Mouse (Mus musculus): ENCODE measurements around the gene Acads. TPM values are rescaled to one million over a fixed set of nuclear protein-coding genes. Genes with fewer than 3 reads are reported as not detected.

Acads gene
- polyA plus RNA-seq, 1 experiment from 2014 or later: 113 TPM

DNA sequence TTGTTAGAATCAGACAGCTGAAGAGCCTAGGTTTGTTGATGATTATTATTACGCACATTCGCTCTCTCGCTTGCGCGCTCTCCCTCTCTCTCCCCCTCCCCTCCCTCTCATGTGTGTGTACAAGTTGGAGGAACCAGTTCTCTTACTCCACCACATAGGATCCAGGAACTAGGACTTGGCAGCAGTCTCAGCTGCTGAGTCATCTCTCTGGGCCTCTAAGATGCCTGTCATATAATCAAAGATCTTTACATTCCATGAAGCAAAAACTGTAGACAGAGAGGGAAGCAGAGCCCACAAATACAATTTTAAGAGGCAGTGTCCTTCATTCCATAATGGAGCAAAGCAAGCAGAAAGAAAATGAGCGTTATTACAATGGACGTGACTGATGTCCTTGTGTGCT, 47.0 kb downstream of the Acads start:
- TF ChIP-seq CTCF (IDR thresholded peaks at IDR 0.05; ENCODE audit: low read depth): no peak
- Histone ChIP-seq H3K27ac (ENCODE audit: low read depth, low read length) (0 out of 2 replicates have a peak overlapping the region, but pooled peaks have one; percentile 5), H3K4me3 (ENCODE audit: low read depth, low read length) (no peak overlapping the region), H3K9me3 (ENCODE audit: control insufficient read depth) (no peaks in the 10 kb centered on the region), H3K4me2 (replicated peaks; ENCODE audit: low read depth) (no peak overlapping the region), H3K27me3 (replicated peaks; ENCODE audit: control insufficient read depth, insufficient read depth, low read length) (no peaks in the 10 kb centered on the region), H3K9ac (ENCODE audit: low read depth, low read length) (no peak overlapping the region), H3K4me1 (replicated peaks; ENCODE audit: control insufficient read depth, insufficient read depth, low read length) (peaks cover 4% of the 10 kb centered on the region; the same call in 1 of the 2 replicates), H3K36me3 (ENCODE audit: control insufficient read depth, insufficient read depth) (peaks cover 9% of the 10 kb centered on the region; the same call in 1 of the 2 replicates)
- WGBS: 25% methylated on average over 7 of the region's 7 CpGs
- no peak for ATAC-seq

DNA sequence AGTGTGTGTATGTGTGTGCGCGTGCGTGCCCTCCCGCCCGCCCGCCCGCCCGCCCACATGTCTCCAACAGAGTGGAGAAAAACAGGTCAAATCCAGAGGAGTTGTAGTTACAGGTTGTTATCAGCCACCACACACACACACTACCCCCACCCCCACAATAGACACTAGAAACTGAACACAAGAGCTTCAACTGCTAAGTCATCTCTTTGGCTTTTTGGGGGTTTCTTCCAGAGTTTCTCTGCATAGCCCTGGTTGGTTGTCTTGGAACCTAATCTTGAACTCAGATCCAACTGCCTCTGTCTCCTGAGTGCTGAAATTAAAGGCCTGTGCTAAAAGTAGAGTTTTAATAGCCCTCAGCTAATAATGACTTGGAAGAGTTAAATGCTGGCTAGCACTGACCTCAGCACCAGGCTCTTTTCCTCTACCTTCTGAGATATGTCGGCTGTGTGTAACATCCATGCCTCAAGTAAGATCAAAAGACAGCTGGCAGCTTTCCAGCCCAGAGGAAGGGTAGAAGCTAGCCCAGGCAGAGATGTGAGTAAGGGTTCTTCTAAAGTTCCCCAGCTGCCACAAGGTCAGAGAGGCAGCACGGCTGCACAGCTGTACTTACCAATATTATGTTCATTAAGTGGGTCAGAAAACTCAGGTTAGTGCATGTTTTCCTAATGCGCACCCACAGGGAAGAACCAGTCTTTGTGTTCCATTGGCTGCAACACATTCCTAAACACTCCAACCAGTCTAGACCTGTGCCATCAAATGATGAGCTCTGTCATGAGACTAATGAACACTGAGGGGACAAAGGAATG, 47.8 kb downstream of the Acads start:
- Histone ChIP-seq H3K4me3 (ENCODE audit: low read depth, low read length) (no peak overlapping the region), H3K4me2 (replicated peaks; ENCODE audit: low read depth) (no peak overlapping the region), H3K27ac (ENCODE audit: low read depth, low read length) (no peak overlapping the region), H3K4me1 (replicated peaks; ENCODE audit: control insufficient read depth, insufficient read depth, low read length) (peaks cover 4% of the 10 kb centered on the region; the same call in 1 of the 2 replicates), H3K27me3 (replicated peaks; ENCODE audit: control insufficient read depth, insufficient read depth, low read length) (no peaks in the 10 kb centered on the region), H3K9me3 (ENCODE audit: control insufficient read depth) (no peaks in the 10 kb centered on the region), H3K36me3 (ENCODE audit: control insufficient read depth, insufficient read depth) (peaks cover 9% of the 10 kb centered on the region; the same call in 1 of the 2 replicates), H3K9ac (ENCODE audit: low read depth, low read length) (no peak overlapping the region)
- WGBS: 81% methylated on average over 11 of the region's 11 CpGs
- ATAC-seq: no peak
- no peak for TF ChIP-seq CTCF (IDR thresholded peaks at IDR 0.05; ENCODE audit: low read depth)

DNA sequence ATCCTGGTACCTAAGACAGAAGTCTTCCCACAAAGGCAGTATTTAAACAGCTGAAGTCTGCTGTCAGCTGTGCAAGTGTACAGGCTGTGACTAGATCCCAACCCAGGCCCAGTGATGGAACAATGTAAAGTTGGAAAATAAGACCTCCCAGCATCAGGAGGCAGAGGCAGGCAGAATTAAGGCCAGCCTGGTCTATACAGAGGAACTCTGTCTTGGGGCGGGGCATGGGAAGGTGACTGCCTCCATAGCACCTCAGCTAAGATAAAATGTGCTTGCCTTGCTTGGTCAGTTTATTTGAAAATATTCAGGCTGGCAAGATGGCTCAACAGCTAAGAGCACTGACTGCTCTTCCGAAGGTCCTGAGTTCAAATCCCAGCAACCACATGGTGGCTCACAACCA, 48.7 kb downstream of the Acads start:
- Histone ChIP-seq H3K27me3 (replicated peaks; ENCODE audit: control insufficient read depth, insufficient read depth, low read length) (no peaks in the 10 kb centered on the region), H3K9ac (ENCODE audit: low read depth, low read length) (no peak overlapping the region), H3K27ac (ENCODE audit: low read depth, low read length) (no peak overlapping the region), H3K4me2 (replicated peaks; ENCODE audit: low read depth) (no peak overlapping the region), H3K9me3 (ENCODE audit: control insufficient read depth) (no peaks in the 10 kb centered on the region), H3K4me1 (replicated peaks; ENCODE audit: control insufficient read depth, insufficient read depth, low read length) (peaks cover 4% of the 10 kb centered on the region; the same call in 1 of the 2 replicates), H3K4me3 (ENCODE audit: low read depth, low read length) (no peak overlapping the region), H3K36me3 (ENCODE audit: control insufficient read depth, insufficient read depth) (peaks cover 2% of the 10 kb centered on the region; the same call in 1 of the 2 replicates)
- no peak for ATAC-seq
- no peak for TF ChIP-seq CTCF (IDR thresholded peaks at IDR 0.05; ENCODE audit: low read depth)
- 86% methylated on average over 2 of the region's 2 CpGs for WGBS

DNA sequence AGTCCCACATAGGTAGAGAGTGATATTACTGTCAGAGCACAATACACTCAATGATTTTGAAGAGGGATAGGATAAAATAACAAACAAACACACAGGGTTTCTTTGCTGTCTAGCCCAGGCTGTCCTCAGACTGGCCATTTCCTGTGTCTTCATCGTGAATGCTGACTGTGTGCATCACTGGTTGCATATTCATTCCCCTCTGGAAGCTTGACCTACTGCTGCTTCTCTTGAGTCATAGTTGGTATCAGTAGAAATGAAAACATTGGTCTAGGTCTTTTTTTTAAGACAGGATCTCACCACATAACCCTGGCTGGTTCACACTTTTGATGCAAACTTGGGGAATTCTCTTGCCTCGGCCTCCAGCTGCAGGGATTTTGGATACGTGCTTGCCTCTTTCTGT, 49.5 kb downstream of the Acads start:
- Histone ChIP-seq H3K27me3 (replicated peaks; ENCODE audit: control insufficient read depth, insufficient read depth, low read length) (no peaks in the 10 kb centered on the region), H3K36me3 (ENCODE audit: control insufficient read depth, insufficient read depth) (no peaks in the 10 kb centered on the region), H3K27ac (ENCODE audit: low read depth, low read length) (0 out of 2 replicates have a peak overlapping the region, but pooled peaks have one; percentile 1), H3K4me2 (replicated peaks; ENCODE audit: low read depth) (no peak overlapping the region), H3K9ac (ENCODE audit: low read depth, low read length) (no peak overlapping the region), H3K9me3 (ENCODE audit: control insufficient read depth) (no peaks in the 10 kb centered on the region), H3K4me1 (replicated peaks; ENCODE audit: control insufficient read depth, insufficient read depth, low read length) (peaks cover 4% of the 10 kb centered on the region; the same call in 1 of the 2 replicates), H3K4me3 (ENCODE audit: low read depth, low read length) (no peak overlapping the region)
- WGBS: 69% methylated on average over 3 of the region's 3 CpGs
- no peak for TF ChIP-seq CTCF (IDR thresholded peaks at IDR 0.05; ENCODE audit: low read depth)
- ATAC-seq: no peak

DNA sequence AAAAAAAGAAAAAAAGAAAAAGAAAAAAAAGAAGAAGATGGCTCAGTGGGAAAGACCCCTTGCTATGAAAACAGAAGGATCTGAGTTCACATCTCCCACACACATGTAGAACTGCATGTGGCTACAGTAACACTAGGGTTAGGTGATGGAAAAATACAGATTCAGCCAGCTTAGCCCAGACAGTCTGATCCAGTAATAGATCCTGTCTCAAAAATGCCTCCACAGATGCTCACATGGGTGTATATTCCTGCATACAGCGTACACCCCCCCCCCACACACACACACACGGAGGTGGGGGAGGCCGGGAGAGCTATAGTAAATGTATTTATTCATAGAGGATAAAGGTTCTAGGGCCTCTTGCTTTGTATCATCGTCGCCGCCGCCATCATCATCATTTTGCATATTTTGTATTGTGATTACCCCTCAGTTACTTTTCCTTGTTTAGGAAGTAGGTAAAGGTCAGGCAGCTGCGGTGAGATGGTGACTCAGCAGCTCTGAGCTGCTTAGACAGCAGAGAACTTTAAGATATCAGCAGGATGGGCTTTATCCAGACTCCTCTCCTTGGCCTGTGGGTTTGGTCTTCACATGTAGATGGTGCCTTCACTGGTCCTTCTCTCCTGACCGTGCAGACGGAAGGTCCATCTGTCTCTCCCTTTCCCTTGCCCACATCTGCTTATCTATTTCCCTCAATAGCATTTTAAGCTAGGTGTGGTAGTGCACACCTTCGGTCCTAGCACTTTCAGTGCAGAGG, 50.3 kb downstream of the Acads start:
- no peak overlapping the region for H3K4me3 ChIP-seq (ENCODE audit: low read depth, low read length)
- H3K4me2 ChIP-seq (replicated peaks; ENCODE audit: low read depth): no peak overlapping the region
- H3K27me3 ChIP-seq (replicated peaks; ENCODE audit: control insufficient read depth, insufficient read depth, low read length): no peaks in the 10 kb centered on the region
- TF ChIP-seq CTCF (IDR thresholded peaks at IDR 0.05; ENCODE audit: low read depth): no peak
- H3K36me3 ChIP-seq (ENCODE audit: control insufficient read depth, insufficient read depth): no peaks in the 10 kb centered on the region
- no peak overlapping the region; the same call in 1 of the 2 replicates for H3K27ac ChIP-seq (ENCODE audit: low read depth, low read length)
- H3K9ac ChIP-seq (ENCODE audit: low read depth, low read length): no peak overlapping the region
- 53% methylated on average over 11 of the region's 11 CpGs for whole genome bisulfite sequencing
- ATAC-seq: no peak
- no peaks in the 10 kb centered on the region for H3K9me3 ChIP-seq (ENCODE audit: control insufficient read depth)
- peaks cover 4% of the 10 kb centered on the region; the same call in 1 of the 2 replicates for H3K4me1 ChIP-seq (replicated peaks; ENCODE audit: control insufficient read depth, insufficient read depth, low read length)

DNA sequence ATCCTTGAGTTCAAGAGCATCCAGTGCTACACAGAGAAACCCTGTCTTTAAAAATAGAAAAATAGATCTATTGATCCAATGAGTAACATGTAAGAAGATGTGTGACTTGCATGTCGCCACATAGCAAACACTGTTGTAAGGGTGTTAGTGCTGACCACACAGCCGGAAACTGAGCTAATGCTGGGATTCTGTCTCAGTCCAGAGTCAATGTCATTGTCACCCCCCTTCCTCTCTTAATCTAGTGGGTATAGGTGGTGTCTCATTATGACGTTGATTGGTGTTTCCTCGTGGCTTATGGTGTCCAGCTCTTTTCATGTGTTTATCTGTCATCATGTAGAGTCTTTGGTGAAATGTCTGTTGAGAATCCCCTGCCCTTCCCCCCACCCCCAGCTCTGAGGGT, 52.9 kb downstream of the Acads start:
- Histone ChIP-seq H3K4me1 (replicated peaks; ENCODE audit: control insufficient read depth, insufficient read depth, low read length) (peaks cover 2% of the 10 kb centered on the region; the same call in 1 of the 2 replicates), H3K4me3 (ENCODE audit: low read depth, low read length) (no peak overlapping the region), H3K27me3 (replicated peaks; ENCODE audit: control insufficient read depth, insufficient read depth, low read length) (no peaks in the 10 kb centered on the region), H3K9me3 (ENCODE audit: control insufficient read depth) (no peaks in the 10 kb centered on the region), H3K9ac (ENCODE audit: low read depth, low read length) (no peak overlapping the region), H3K36me3 (ENCODE audit: control insufficient read depth, insufficient read depth) (peaks cover 9% of the 10 kb centered on the region; the same call in 1 of the 2 replicates), H3K27ac (ENCODE audit: low read depth, low read length) (no peak overlapping the region), H3K4me2 (replicated peaks; ENCODE audit: low read depth) (no peak overlapping the region)
- WGBS: 66% methylated on average over 4 of the region's 4 CpGs
- no peak for TF ChIP-seq CTCF (IDR thresholded peaks at IDR 0.05; ENCODE audit: low read depth)
- ATAC-seq: no peak

Data from intestine, postnatal 0 days (tissue).